Comparison of ENCODE assay signal across 10 mouse cellular contexts in genomic region chr8:12126374-12127001, GRCm38 (mm10).
A peak's percentile ranks its signal among the peaks of the same experiment; 100 is the strongest.
DNase-seq lines count a peak whose midpoint lies in the region; ATAC-seq and TF ChIP-seq lines count a peak whose summit lies in the region.
"Had no signal": no experiment of that assay in that cellular context is flagged by ENCODE, and none has a peak within 500 bp of the region (broad histone marks: within the 10 kb centered on the region; RNA-seq: fewer than 3 reads in every experiment).

No protein-coding gene starts in this region.

- H3K36me3 ChIP-seq in embryonic facial prominence, embryonic 10.5 days (replicated peaks), result no peaks in the 10 kb centered on the region
- H3K36me3 ChIP-seq in hindbrain, embryonic 16.5 days (ENCODE audit: control insufficient read depth, insufficient read depth, low read length), result no peaks in the 10 kb centered on the region
- H3K36me3 ChIP-seq in midbrain, embryonic 13.5 days, result no peaks in the 10 kb centered on the region
- no peaks in the 10 kb centered on the region for H3K36me3 ChIP-seq in heart, embryonic 12.5 days
- no peaks in the 10 kb centered on the region for H3K36me3 ChIP-seq in lung, postnatal 0 days (ENCODE audit: insufficient read depth, low read length)

- peaks cover 6% of the 10 kb centered on the region; the same call in 1 of the 2 replicates for H3K9me3 ChIP-seq in embryonic facial prominence, embryonic 10.5 days
- 0 out of 2 replicates have a peak, but pooled peaks cover 2% of the 10 kb centered on the region for H3K9me3 ChIP-seq in hindbrain, embryonic 16.5 days (ENCODE audit: control insufficient read depth, low read length)
- H3K9me3 ChIP-seq in midbrain, embryonic 13.5 days, result no peaks in the 10 kb centered on the region
- peaks cover 5% of the 10 kb centered on the region for H3K9me3 ChIP-seq in heart, embryonic 12.5 days (replicated peaks)
- no peaks in the 10 kb centered on the region for H3K9me3 ChIP-seq in lung, postnatal 0 days (ENCODE audit: low read length)

- no peak for TF ChIP-seq CTCF in lung, postnatal 0 days (IDR thresholded peaks at IDR 0.05)

- no peak for TF ChIP-seq EP300 in lung, postnatal 0 days (IDR thresholded peaks at IDR 0.05)

- H3K27ac ChIP-seq in embryonic facial prominence, embryonic 10.5 days (replicated peaks), result 0 out of 2 replicates have a peak overlapping the region, but pooled peaks have one; percentile 20
- peak overlapping the region; percentile 16 for H3K27ac ChIP-seq in hindbrain, embryonic 16.5 days (ENCODE audit: low read depth, low read length)
- peak overlapping the region; percentile 82 for H3K27ac ChIP-seq in midbrain, embryonic 13.5 days
- H3K27ac ChIP-seq in heart, embryonic 12.5 days (ENCODE audit: poor library complexity, severe bottlenecking), result no peak overlapping the region
- H3K27ac ChIP-seq in lung, postnatal 0 days (ENCODE audit: low read length), result no peak overlapping the region

- peak overlapping the region; percentile 35 for H3K4me2 ChIP-seq in hindbrain, embryonic 16.5 days (ENCODE audit: low read length)
- H3K4me2 ChIP-seq in midbrain, embryonic 13.5 days (replicated peaks), result peak overlapping the region; percentile 41
- no peak overlapping the region for H3K4me2 ChIP-seq in heart, embryonic 12.5 days
- H3K4me2 ChIP-seq in lung, postnatal 0 days (replicated peaks; ENCODE audit: low read depth, low read length), result no peak overlapping the region

- 50% methylated on average over 11 of the region's 11 CpGs for WGBS in embryonic facial prominence, embryonic 10.5 days
- WGBS in hindbrain, embryonic 16.5 days, result 10% methylated on average over 11 of the region's 11 CpGs
- WGBS in midbrain, embryonic 13.5 days, result 5% methylated on average over 11 of the region's 11 CpGs
- WGBS in heart, embryonic 12.5 days, result 64% methylated on average over 11 of the region's 11 CpGs
- 53% methylated on average over 11 of the region's 11 CpGs for WGBS in lung, postnatal 0 days

- peak; percentile 84 for DNase-seq in brain, embryonic 18.5 days (ENCODE audit: low read depth, low spot score)
- no peak for DNase-seq in embryonic facial prominence, embryonic 10.5 days (ENCODE audit: low spot score)
- DNase-seq in adrenal gland, adult 18-20 months (ENCODE audit: low spot score in 2 of 2), result no peak
- no peak for DNase-seq in lung, postnatal 0 days (ENCODE audit: low spot score)
- DNase-seq: adrenal gland, postnatal 10 days; kidney, postnatal 36 days had no signal

- peaks cover 21% of the 10 kb centered on the region for H3K4me1 ChIP-seq in embryonic facial prominence, embryonic 10.5 days
- H3K4me1 ChIP-seq in hindbrain, embryonic 16.5 days (ENCODE audit: control insufficient read depth, insufficient read depth, low read depth, low read length), result peaks cover 24% of the 10 kb centered on the region
- peaks cover 31% of the 10 kb centered on the region for H3K4me1 ChIP-seq in midbrain, embryonic 13.5 days (replicated peaks)
- H3K4me1 ChIP-seq in heart, embryonic 12.5 days (replicated peaks), result no peaks in the 10 kb centered on the region
- H3K4me1 ChIP-seq in lung, postnatal 0 days (ENCODE audit: insufficient read depth, low read depth, low read length), result no peaks in the 10 kb centered on the region

- ATAC-seq in hindbrain, embryonic 16.5 days, result peak; percentile 91
- peak; percentile 92 for ATAC-seq in midbrain, embryonic 13.5 days
- ATAC-seq in heart, embryonic 12.5 days (ENCODE audit: insufficient number of reproducible peaks, low FRiP score), result no peak
- ATAC-seq in lung, postnatal 0 days, result no peak

- no peak overlapping the region for H3K9ac ChIP-seq in hindbrain, embryonic 16.5 days (ENCODE audit: low read depth, low read length)
- peak overlapping the region; percentile 41 for H3K9ac ChIP-seq in midbrain, embryonic 13.5 days (replicated peaks)
- no peak overlapping the region for H3K9ac ChIP-seq in heart, embryonic 12.5 days
- no peak overlapping the region for H3K9ac ChIP-seq in lung, postnatal 0 days (replicated peaks; ENCODE audit: low read depth)

- no peak overlapping the region for H3K4me3 ChIP-seq in embryonic facial prominence, embryonic 10.5 days
- H3K4me3 ChIP-seq in hindbrain, embryonic 16.5 days (ENCODE audit: low read length), result no peak overlapping the region
- no peak overlapping the region for H3K4me3 ChIP-seq in midbrain, embryonic 13.5 days (replicated peaks)
- H3K4me3 ChIP-seq in heart, embryonic 12.5 days, result no peak overlapping the region
- H3K4me3 ChIP-seq in lung, postnatal 0 days (ENCODE audit: low read depth, low read length), result no peak overlapping the region
- H3K4me3 ChIP-seq: erythroblast, embryonic 14.5 days had no signal

- H3K27me3 ChIP-seq in embryonic facial prominence, embryonic 10.5 days (replicated peaks; ENCODE audit: low read depth, poor library complexity, severe bottlenecking), result peaks cover 31% of the 10 kb centered on the region
- peaks cover 8% of the 10 kb centered on the region for H3K27me3 ChIP-seq in hindbrain, embryonic 16.5 days (replicated peaks; ENCODE audit: control insufficient read depth, insufficient read depth, low read length)
- H3K27me3 ChIP-seq in midbrain, embryonic 13.5 days, result peaks cover 26% of the 10 kb centered on the region
- H3K27me3 ChIP-seq in heart, embryonic 12.5 days (replicated peaks), result peaks cover 30% of the 10 kb centered on the region
- H3K27me3 ChIP-seq in lung, postnatal 0 days (replicated peaks; ENCODE audit: insufficient read depth, low read length), result no peaks in the 10 kb centered on the region

Comparison
In these comparisons a context has a peak if more than half of its experiments do, and no peak if none do; other contexts are left out.
1. H3K27ac ChIP-seq: peak in embryonic facial prominence, embryonic 10.5 days (single experiment), hindbrain, embryonic 16.5 days (single experiment) and midbrain, embryonic 13.5 days (single experiment); none in heart, embryonic 12.5 days (single experiment) and lung, postnatal 0 days (single experiment).
2. ATAC-seq: peak in hindbrain, embryonic 16.5 days (single experiment) and midbrain, embryonic 13.5 days (single experiment); none in heart, embryonic 12.5 days (single experiment) and lung, postnatal 0 days (single experiment).
3. H3K4me2 ChIP-seq: peak in hindbrain, embryonic 16.5 days (single experiment) and midbrain, embryonic 13.5 days (single experiment); none in heart, embryonic 12.5 days (single experiment) and lung, postnatal 0 days (single experiment).